In the genomic region with DNA sequence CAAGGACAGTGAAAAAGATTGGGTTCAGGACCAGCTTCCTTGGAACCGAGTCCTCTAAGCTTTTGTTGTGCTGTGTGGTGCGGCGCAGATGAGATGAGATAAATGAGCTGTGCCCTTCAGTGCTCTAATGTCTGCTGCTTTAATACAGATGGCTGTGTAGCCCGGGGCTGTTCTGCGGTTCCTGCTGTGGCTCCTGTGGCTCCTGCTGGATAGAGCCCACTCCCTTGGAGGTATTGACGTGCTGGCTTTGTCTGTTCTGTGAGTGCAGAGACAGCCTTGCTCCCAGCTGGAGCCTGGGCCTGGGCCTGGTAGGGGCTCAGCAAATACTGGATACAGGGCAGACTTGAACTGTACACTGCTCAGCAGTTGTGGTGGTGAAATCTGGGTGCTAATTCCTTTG, we compare ENCODE assay signal across 20 mouse cellular contexts. TPM values are rescaled to one million over a fixed set of nuclear protein-coding genes. Genes with fewer than 3 reads are reported as not detected.
DNase-seq lines count a peak whose midpoint lies in the region; ATAC-seq and TF ChIP-seq lines count a peak whose summit lies in the region.
"Had no signal": no experiment of that assay in that cellular context is flagged by ENCODE, and none has a peak within 500 bp of the region (broad histone marks: within the 10 kb centered on the region; RNA-seq: fewer than 3 reads in every experiment).

No protein-coding gene starts in this region.

- intact Hi-C loops in left cerebral cortex, postnatal 4 days (cut with DNase I): no loop called here

- no peak overlapping the region for H3K4me3 ChIP-seq in layer of hippocampus, adult 2 months
- no peak overlapping the region for H3K4me3 ChIP-seq in liver, embryonic 13.5 days (replicated peaks)
- no peak overlapping the region for H3K4me3 ChIP-seq in neural tube, embryonic 13.5 days
- H3K4me3 ChIP-seq: forebrain, embryonic 13.5 days; heart, embryonic 15.5 days; hindbrain, embryonic 15.5 days; limb, embryonic 15.5 days; myocyte had no signal

- peaks cover 72% of the 10 kb centered on the region for H3K4me1 ChIP-seq in liver, embryonic 13.5 days (replicated peaks)
- peaks cover 37% of the 10 kb centered on the region for H3K4me1 ChIP-seq in neural tube, embryonic 13.5 days (replicated peaks)
- H3K4me1 ChIP-seq: forebrain, embryonic 13.5 days; limb, embryonic 15.5 days had no signal

- ATAC-seq in liver, embryonic 13.5 days (ENCODE audit: low read depth): peak; percentile 44
- ATAC-seq in neural tube, embryonic 13.5 days (ENCODE audit: low read depth): peak; percentile 69
- ATAC-seq in inflammation-experienced regulatory T-cells, adult 6 months: no peak
- ATAC-seq: forebrain, embryonic 13.5 days had no signal

- no peaks in the 10 kb centered on the region for H3K9me3 ChIP-seq in liver, embryonic 13.5 days (replicated peaks)
- no peaks in the 10 kb centered on the region for H3K9me3 ChIP-seq in neural tube, embryonic 13.5 days
- H3K9me3 ChIP-seq: forebrain, embryonic 13.5 days; heart, embryonic 15.5 days; hindbrain, embryonic 15.5 days; limb, embryonic 15.5 days had no signal

- H3K4me2 ChIP-seq in liver, embryonic 13.5 days: 0 out of 2 replicates have a peak overlapping the region, but pooled peaks have one; percentile 1
- no peak overlapping the region for H3K4me2 ChIP-seq in neural tube, embryonic 13.5 days
- H3K4me2 ChIP-seq: forebrain, embryonic 13.5 days; heart, embryonic 15.5 days; hindbrain, embryonic 15.5 days; limb, embryonic 15.5 days had no signal

- no peak for TF ChIP-seq CTCF in layer of hippocampus, adult 2 months (conservative IDR thresholded peaks at IDR 0.05)

- DNase-seq in layer of hippocampus, adult 2 months (ENCODE audit: low spot score in 2 of 2): no peak
- DNase-seq in layer of hippocampus, postnatal 25 days (ENCODE audit: extremely low spot score in 1 of 2, low spot score in 1 of 2): no peak
- DNase-seq in R1 (ENCODE audit: low read depth, low spot score): peak; percentile 57
- DNase-seq in liver, embryonic 13.5 days: no peak
- DNase-seq in left cerebral cortex, postnatal 4 days: no peak
- DNase-seq in heart, adult 11 months: no peak
- DNase-seq: cerebellum, postnatal 14 days; embryo, embryonic 11 days; heart, adult 18-20 months; kidney, adult 2 months; kidney, postnatal 25 days; right cerebral cortex, postnatal 4 days; thymus, postnatal 14 days had no signal

- peak overlapping the region; percentile 8; the same call in 1 of the 2 replicates for H3K9ac ChIP-seq in liver, embryonic 13.5 days
- no peak overlapping the region for H3K9ac ChIP-seq in neural tube, embryonic 13.5 days
- H3K9ac ChIP-seq: forebrain, embryonic 13.5 days; heart, embryonic 15.5 days; hindbrain, embryonic 15.5 days; limb, embryonic 15.5 days had no signal

- WGBS in liver, embryonic 13.5 days (ENCODE audit: insufficient replicate concordance): 60% methylated on average over 6 of the region's 6 CpGs
- 44% methylated on average over 6 of the region's 6 CpGs for WGBS in neural tube, embryonic 13.5 days

- peaks cover 47% of the 10 kb centered on the region for H3K36me3 ChIP-seq in liver, embryonic 13.5 days
- H3K36me3 ChIP-seq in neural tube, embryonic 13.5 days: peaks cover 39% of the 10 kb centered on the region

- no peaks in the 10 kb centered on the region for H3K27me3 ChIP-seq in liver, embryonic 13.5 days
- no peaks in the 10 kb centered on the region for H3K27me3 ChIP-seq in neural tube, embryonic 13.5 days
- H3K27me3 ChIP-seq: forebrain, embryonic 13.5 days; heart, embryonic 15.5 days; hindbrain, embryonic 15.5 days; limb, embryonic 15.5 days had no signal

- peak overlapping the region; percentile 73 for H3K27ac ChIP-seq in layer of hippocampus, adult 2 months
- H3K27ac ChIP-seq in liver, embryonic 13.5 days: peak overlapping the region; percentile 50
- peak overlapping the region; percentile 57 for H3K27ac ChIP-seq in neural tube, embryonic 13.5 days (replicated peaks)
- H3K27ac ChIP-seq: forebrain, embryonic 13.5 days; heart, embryonic 15.5 days; hindbrain, embryonic 15.5 days; limb, embryonic 15.5 days had no signal

RNA-seq across cellular contexts. Expression of a gene that starts 34.0 kb away (rescaled TPM):
- total RNA-seq in layer of hippocampus, adult 2 months (2021): 100 to 1,000 TPM in 1 of 2 experiments, 10 to 100 TPM in 1; 92.5 to 102 TPM
- 100 to 1,000 TPM in 1 of 2 experiments, 10 to 100 TPM in 1; 88.7 to 103 TPM for total RNA-seq in layer of hippocampus, postnatal 25 days (2021)
- polyA plus RNA-seq in liver, embryonic 13.5 days (2015; fragmentation: Nextera tagmentation; extraction: Ambion mirVana): 12.1 and 13.4 TPM in 2 replicates
- 103 and 107 TPM in 2 replicates for polyA plus RNA-seq in neural tube, embryonic 13.5 days (2015; fragmentation: Nextera tagmentation; extraction: Ambion mirVana)
- 100 to 1,000 TPM; 219 to 233 TPM for total RNA-seq in left cerebral cortex, postnatal 4 days (2021)
- polyA plus RNA-seq in inflammation-experienced regulatory T-cells, adult 6 months (2017; shearing (Covaris generic)): 10 to 100 TPM; 40.7 to 65.0 (median 41.0) TPM
